Comparison of ENCODE assay signal across 20 mouse cellular contexts in genomic region chr4:141904710-141905109, GRCm38 (mm10). TPM values are rescaled to one million over a fixed set of nuclear protein-coding genes. Genes with fewer than 3 reads are reported as not detected.
"Had no signal": no experiment of that assay in that cellular context is flagged by ENCODE, and none has a peak within 500 bp of the region (broad histone marks: within the 10 kb centered on the region; RNA-seq: fewer than 3 reads in every experiment).

No protein-coding gene starts in this region.

- H3K27me3 ChIP-seq: midbrain, embryonic 13.5 days; midbrain, embryonic 15.5 days; neural tube, embryonic 12.5 days; stomach, embryonic 15.5 days had no signal

- H3K9ac ChIP-seq: lung, embryonic 14.5 days; midbrain, embryonic 13.5 days; midbrain, embryonic 15.5 days; neural tube, embryonic 12.5 days; stomach, embryonic 15.5 days had no signal

- ATAC-seq: midbrain, embryonic 13.5 days; midbrain, embryonic 15.5 days had no signal

- DNase-seq: lung, adult 18-20 months; lung, postnatal 10 days; lung, postnatal 4 days; right cerebral cortex, postnatal 14 days; thymus, adult 2 months; thymus, postnatal 25 days; thymus, postnatal 4 days had no signal

- H3K4me3 ChIP-seq: midbrain, embryonic 13.5 days; midbrain, embryonic 15.5 days; neural tube, embryonic 12.5 days; stomach, embryonic 15.5 days had no signal

- H3K27ac ChIP-seq: midbrain, embryonic 13.5 days; midbrain, embryonic 15.5 days; neural tube, embryonic 12.5 days; stomach, embryonic 15.5 days; stomach, postnatal 0 days had no signal

- H3K9me3 ChIP-seq: midbrain, embryonic 13.5 days; midbrain, embryonic 15.5 days; neural tube, embryonic 12.5 days; stomach, embryonic 15.5 days had no signal

- H3K4me2 ChIP-seq: lung, embryonic 14.5 days; midbrain, embryonic 11.5 days; midbrain, embryonic 13.5 days; midbrain, embryonic 15.5 days; neural tube, embryonic 12.5 days; stomach, embryonic 15.5 days had no signal

- H3K36me3 ChIP-seq: midbrain, embryonic 13.5 days; midbrain, embryonic 15.5 days; neural tube, embryonic 12.5 days; stomach, embryonic 15.5 days had no signal

RNA-seq across cellular contexts. Expression of gene Ctrc, which starts 58.6 kb away (rescaled TPM):
- total RNA-seq: megakaryocyte-erythroid progenitor cell, adult 5-6 weeks; neutrophil, adult 5-6 weeks had no signal
- polyA plus RNA-seq: liver, embryonic 16.5 days; lung, embryonic 14.5 days; lung, embryonic 16.5 days; midbrain, embryonic 11.5 days; midbrain, embryonic 13.5 days; midbrain, embryonic 15.5 days; neural tube, embryonic 12.5 days; neural tube, embryonic 14.5 days; stomach, postnatal 0 days; urinary bladder, adult 2 months had no signal
